Mouse (Mus musculus) liver, adult 2 months (tissue): ENCODE data around the gene Crnn. TPM values are rescaled to one million over a fixed set of nuclear protein-coding genes. Genes with fewer than 3 reads are reported as not detected.
A peak's percentile ranks its signal among the peaks of the same experiment; 100 is the strongest.

Source experiments
- DNase-seq: peaks from one replicate; pipeline ENCODE4 v3.0.0-alpha.2; 2011; ENCODE audit warnings: low read depth, low spot score; ENCODE audit errors: extremely low read depth
- H3K27ac ChIP-seq: fragments of 200-500 bp; replicated peaks from 2 replicates; pipeline ENCODE4 v1.5.1; 2012; ENCODE audit warnings: low read depth, mild to moderate bottlenecking, control low read depth, inconsistent platforms, low read length; ENCODE audit not compliant: insufficient read depth
- H3K27me3 ChIP-seq: fragments of 200-500 bp; 2 replicates; pipeline ENCODE4 v1.6.1; 2012; ENCODE audit warnings: mild to moderate bottlenecking, moderate library complexity, low read length, inconsistent platforms; ENCODE audit not compliant: control insufficient read depth, insufficient read depth
- H3K36me3 ChIP-seq: fragments of 200-500 bp; 2 replicates; pipeline ENCODE4 v1.6.1; 2012; ENCODE audit warnings: low read length, inconsistent platforms; ENCODE audit not compliant: control insufficient read depth, insufficient read depth
- H3K4me1 ChIP-seq: fragments of 200-500 bp; 2 replicates; pipeline ENCODE4 v1.6.1; 2011; ENCODE audit warnings: low read length; ENCODE audit not compliant: control insufficient read depth, insufficient read depth
- H3K4me3 ChIP-seq: fragments of 200-500 bp; 2 replicates; pipeline ENCODE4 v1.5.1; 2011; ENCODE audit warnings: low read depth, mild to moderate bottlenecking, control low read depth, low read length, moderate library complexity; ENCODE audit not compliant: insufficient read depth
- H3K79me2 ChIP-seq: fragments of 200-500 bp; 2 replicates; pipeline ENCODE4 v1.6.1; 2012; ENCODE audit warnings: inconsistent platforms, mild to moderate bottlenecking, low read length, moderate library complexity; ENCODE audit not compliant: control insufficient read depth, insufficient read depth
- H3K9ac ChIP-seq: fragments of 200-500 bp; 2 replicates; pipeline ENCODE4 v1.6.1; 2012; ENCODE audit warnings: low read depth, mild to moderate bottlenecking, control low read depth, inconsistent platforms, low read length
- CTCF ChIP-seq: fragments of 200-500 bp; IDR thresholded peaks from 2 replicates; pipeline ENCODE4 v1.5.1; 2011; ENCODE audit warnings: low read depth, low read length, control low read depth
- POLR2A ChIP-seq: fragments of 200-500 bp; IDR thresholded peaks from 2 replicates; pipeline ENCODE4 v1.6.1; 2011; ENCODE audit warnings: low read length, control low read depth; ENCODE audit not compliant: insufficient read depth; ENCODE audit errors: extremely low read depth
- WGBS: fragments of 180-500 bp; shearing (Covaris S2); methylation state at CpG from one replicate; pipeline ENCODE4 v1.1.7; 2018; 5-methylcytosine and 5-hydroxymethylcytosine counted together
- polyA plus RNA-seq: library from polyadenylated mRNA; depleted of rRNA; stranded (reverse); fragments of >200 nt; gene quantifications from 2 replicates; pipeline ENCODE4 v1.2.3, GENCODE M21; 2012; rRNA removed
- total RNA-seq: library from RNA; depleted of rRNA; stranded (reverse); fragments of >200 nt; gene quantifications from 2 replicates; pipeline ENCODE4 v1.2.3, GENCODE M21; 2014; rRNA removed

The Crnn gene
- total and polyA plus RNA-seq, 2 experiments: not detected

DNA sequence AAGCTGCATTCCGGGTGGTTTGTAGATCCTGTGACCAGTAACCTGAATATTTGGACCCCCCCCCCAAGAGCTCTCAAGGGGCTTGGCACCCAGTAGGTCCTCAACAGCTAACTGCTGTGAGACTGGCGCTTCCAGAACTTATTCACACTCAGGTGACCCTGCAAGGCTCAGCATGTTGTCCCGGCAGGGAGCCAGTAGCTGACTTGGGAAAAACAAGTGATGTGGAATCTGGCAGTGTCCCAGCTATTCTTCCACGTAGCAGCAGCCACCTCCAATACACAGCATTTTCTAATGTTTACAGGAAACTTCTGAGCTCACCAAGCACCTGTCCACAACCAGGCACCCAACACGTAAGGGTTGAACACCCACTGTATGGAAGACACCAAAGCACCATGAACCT lies 15.5 kb upstream of the Crnn start:
- WGBS: 35% methylated on average over 5 of the region's 5 CpGs
- Histone ChIP-seq H3K4me1 (no peaks in the 10 kb centered on the region), H3K9ac (no peak overlapping the region), H3K36me3 (no peaks in the 10 kb centered on the region), H3K27ac (no peak overlapping the region), H3K27me3 (no peaks in the 10 kb centered on the region), H3K4me3 (no peak overlapping the region), H3K79me2 (no peaks in the 10 kb centered on the region)
- no peak for DNase-seq
- TF ChIP-seq CTCF: no peak

DNA sequence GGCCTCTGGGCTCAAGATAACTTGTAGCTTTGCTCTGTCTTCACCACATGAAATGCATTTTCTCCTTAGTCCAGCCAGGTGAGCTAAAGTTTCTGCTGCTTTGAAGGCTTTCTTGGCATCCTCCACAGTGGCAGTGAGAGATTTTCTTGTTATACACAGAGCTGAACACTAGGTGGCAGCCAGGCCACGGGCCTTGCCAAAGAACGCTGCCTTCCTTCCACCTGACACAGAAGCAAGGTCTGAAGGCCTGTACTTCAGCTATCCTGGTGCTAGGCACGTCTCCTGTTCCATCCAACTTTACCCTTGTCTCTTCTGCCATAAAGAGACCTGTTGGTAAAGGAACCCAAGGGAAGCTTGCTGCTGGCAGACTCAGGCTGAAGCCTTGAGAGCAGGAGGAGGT lies 14.1 kb upstream of the Crnn start:
- no peaks in the 10 kb centered on the region for H3K27me3 ChIP-seq
- no peaks in the 10 kb centered on the region for H3K4me1 ChIP-seq
- no peaks in the 10 kb centered on the region for H3K36me3 ChIP-seq
- H3K4me3 ChIP-seq: no peak overlapping the region
- WGBS: 9% methylated on average over 3 of the region's 3 CpGs
- no peaks in the 10 kb centered on the region for H3K79me2 ChIP-seq
- TF ChIP-seq CTCF (peak; percentile 87), POLR2A (no peak)
- H3K27ac ChIP-seq: no peak overlapping the region
- H3K9ac ChIP-seq: no peak overlapping the region
- DNase-seq: peak; percentile 35

DNA sequence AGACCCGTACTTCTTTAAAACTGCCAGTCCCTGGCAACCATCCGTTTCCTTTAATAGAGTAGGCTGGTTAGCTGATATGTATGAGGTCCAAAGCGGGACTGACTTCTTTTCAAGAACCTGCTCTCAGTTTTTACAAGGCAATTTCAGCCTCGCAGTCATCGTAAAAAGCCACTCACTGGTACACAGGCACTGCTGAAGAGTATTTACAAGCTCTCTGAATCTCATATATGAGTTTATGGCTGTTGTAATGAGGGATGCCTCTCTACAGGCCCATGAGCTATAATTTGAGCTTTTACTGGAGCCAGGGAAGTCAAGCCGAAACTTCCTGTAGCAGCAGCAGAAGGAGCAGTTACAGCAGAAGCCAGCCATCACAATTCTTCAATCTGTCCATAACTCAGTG lies 17.9 kb downstream of the Crnn start:
- no peak for DNase-seq
- Histone ChIP-seq H3K27ac (no peak overlapping the region), H3K4me3 (no peak overlapping the region), H3K79me2 (no peaks in the 10 kb centered on the region), H3K9ac (no peak overlapping the region), H3K4me1 (no peaks in the 10 kb centered on the region), H3K27me3 (no peaks in the 10 kb centered on the region), H3K36me3 (no peaks in the 10 kb centered on the region)
- TF ChIP-seq POLR2A (no peak), CTCF (no peak)
- 79% methylated on average over 6 of the region's 6 CpGs for WGBS

DNA sequence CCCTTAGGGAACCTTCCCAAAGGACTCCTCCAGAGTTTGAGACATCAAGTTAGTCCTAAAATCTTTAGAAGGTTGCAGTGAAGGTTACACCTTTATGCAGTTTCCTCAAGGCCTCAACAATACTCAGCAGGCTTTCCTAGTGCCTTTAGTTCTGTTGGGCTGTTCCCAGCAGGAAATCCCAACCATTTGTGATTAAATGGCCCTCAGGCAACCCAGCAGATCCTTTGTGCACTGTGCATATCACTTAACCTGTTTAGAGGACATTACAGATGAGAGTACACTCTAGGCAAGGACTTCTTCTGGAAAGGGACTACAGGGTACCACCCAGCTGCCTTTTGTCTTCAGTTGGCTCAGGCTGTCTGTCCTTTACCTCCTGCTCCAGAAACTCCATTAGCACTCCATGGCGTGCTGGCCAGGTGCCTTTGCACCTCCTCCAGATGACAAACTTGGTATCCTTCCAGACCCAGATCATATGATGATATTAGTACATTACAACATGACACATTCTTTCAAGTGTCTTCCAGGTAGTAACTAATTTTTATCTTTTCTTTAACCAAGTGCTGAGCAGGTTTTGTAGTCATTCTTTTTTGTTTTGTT lies 18.5 kb downstream of the Crnn start:
- Histone ChIP-seq H3K4me1 (no peaks in the 10 kb centered on the region), H3K4me3 (no peak overlapping the region), H3K27me3 (no peaks in the 10 kb centered on the region), H3K36me3 (no peaks in the 10 kb centered on the region), H3K9ac (no peak overlapping the region), H3K79me2 (no peaks in the 10 kb centered on the region), H3K27ac (no peak overlapping the region)
- DNase-seq: no peak
- 45% methylated on average over 1 of the region's 1 CpGs for WGBS
- TF ChIP-seq POLR2A (no peak), CTCF (no peak)

DNA sequence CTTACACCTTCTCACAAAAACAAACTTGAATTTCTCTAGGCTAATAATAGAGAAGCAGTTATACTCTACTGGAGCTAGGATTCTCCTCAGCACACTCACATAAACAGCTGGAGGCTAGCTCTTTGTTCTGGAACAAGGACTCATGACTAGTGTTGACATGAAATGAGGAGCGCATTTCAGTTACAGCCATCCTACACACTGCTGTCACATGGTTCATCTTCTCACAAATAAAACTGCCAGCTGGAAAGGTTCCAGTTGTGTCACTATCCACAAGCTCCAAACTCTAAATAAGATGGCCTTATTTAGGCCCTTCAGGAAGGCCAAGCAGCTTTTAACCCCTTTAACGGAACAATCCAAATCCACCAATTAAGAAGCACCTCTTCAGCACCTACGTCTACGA lies 36.3 kb downstream of the Crnn start:
- H3K4me1 ChIP-seq: no peaks in the 10 kb centered on the region
- H3K4me3 ChIP-seq: no peak overlapping the region
- H3K36me3 ChIP-seq: no peaks in the 10 kb centered on the region
- no peak overlapping the region for H3K9ac ChIP-seq
- WGBS: 91% methylated on average over 4 of the region's 4 CpGs
- TF ChIP-seq POLR2A: no peak
- no peaks in the 10 kb centered on the region for H3K79me2 ChIP-seq
- no peaks in the 10 kb centered on the region for H3K27me3 ChIP-seq
- no peak overlapping the region for H3K27ac ChIP-seq
- no peak for DNase-seq

DNA sequence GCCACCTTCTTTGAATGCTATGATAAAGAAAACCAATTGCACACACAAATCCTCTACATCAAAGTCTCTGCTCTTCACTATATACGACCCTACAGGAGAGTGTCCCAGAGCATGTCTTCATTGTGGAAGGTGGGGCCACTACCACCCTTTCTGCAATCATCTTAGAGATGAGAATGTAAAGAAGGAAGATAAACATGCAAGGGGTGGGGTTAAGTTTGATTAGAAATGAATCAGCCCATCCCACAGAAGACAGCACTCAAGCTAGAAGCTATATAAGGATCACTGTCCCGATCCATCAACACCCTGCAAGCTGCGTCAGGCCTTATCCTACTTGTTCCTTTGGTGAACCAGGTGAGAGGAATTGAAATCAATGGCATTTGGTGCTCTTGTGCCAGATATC lies 52.4 kb downstream of the Crnn start, which contains the start of gene Flg2:
Gene Flg2, plus strand, starts transcription at position 301 of the 400 bp plus-strand sequence.
- no peak within 1 kb of the TSS for H3K27ac ChIP-seq
- no peaks in the 10 kb centered on the region for H3K4me1 ChIP-seq
- WGBS: 84% methylated on average over 3 of the region's 3 CpGs
- no peak within 1 kb of the TSS for H3K4me3 ChIP-seq
- TF ChIP-seq CTCF (no peak), POLR2A (no peak)
- H3K27me3 ChIP-seq: no peaks in the 10 kb centered on the region
- no peak within 1 kb of the TSS for H3K9ac ChIP-seq
- DNase-seq: no peak
- H3K36me3 ChIP-seq: no peaks in the 10 kb centered on the region
- no peaks in the 10 kb centered on the region for H3K79me2 ChIP-seq

Other genes starting within 250 kb of the Crnn start
- not detected in 2 replicates for gene Lce3a, start 218.6 kb upstream of the Crnn start, total RNA-seq
- not detected in 2 replicates for gene Lce3a, start 218.6 kb upstream of the Crnn start, polyA plus RNA-seq
- not detected in 2 replicates for gene Lce3b, start 211.8 kb upstream of the Crnn start, total RNA-seq
- gene Lce3b, start 211.8 kb upstream of the Crnn start, polyA plus RNA-seq: not detected in 2 replicates
- gene Lce3c, start 200.3 kb upstream of the Crnn start, total RNA-seq: not detected in 2 replicates
- gene Lce3c, start 200.3 kb upstream of the Crnn start, polyA plus RNA-seq: not detected in 2 replicates
- gene Lce3d, start 187.4 kb upstream of the Crnn start, total RNA-seq: not detected in 2 replicates
- gene Lce3d, start 187.4 kb upstream of the Crnn start, polyA plus RNA-seq: not detected in 2 replicates
- not detected in 2 replicates for gene Lce3e, start 177.7 kb upstream of the Crnn start, total RNA-seq
- gene Lce3e, start 177.7 kb upstream of the Crnn start, polyA plus RNA-seq: not detected in 2 replicates
- gene Lce3f, start 152.6 kb upstream of the Crnn start, total RNA-seq: not detected in 2 replicates
- not detected in 2 replicates for gene Lce3f, start 152.6 kb upstream of the Crnn start, polyA plus RNA-seq
- gene Crct1, start 129.1 kb upstream of the Crnn start, total RNA-seq: not detected in 2 replicates
- gene Crct1, start 129.1 kb upstream of the Crnn start, polyA plus RNA-seq: not detected in 2 replicates
- not detected in 2 replicates for gene Lce1m, start 125.7 kb upstream of the Crnn start, total RNA-seq
- gene Lce1m, start 125.7 kb upstream of the Crnn start, polyA plus RNA-seq: not detected in 2 replicates
- gene Gm4858, start 76.0 kb upstream of the Crnn start, total RNA-seq: not detected in 2 replicates
- gene Gm4858, start 76.0 kb upstream of the Crnn start, polyA plus RNA-seq: not detected in 2 replicates
- gene Flg2, start 52.5 kb downstream of the Crnn start, total RNA-seq: not detected in 2 replicates
- not detected in 2 replicates for gene Flg2, start 52.5 kb downstream of the Crnn start, polyA plus RNA-seq
- gene Flg, start 128.7 kb downstream of the Crnn start, total RNA-seq: not detected in 2 replicates
- gene Flg, start 128.7 kb downstream of the Crnn start, polyA plus RNA-seq: not detected in 2 replicates
- not detected in 2 replicates for gene Hrnr, start 175.0 kb downstream of the Crnn start, total RNA-seq
- not detected in 2 replicates for gene Hrnr, start 175.0 kb downstream of the Crnn start, polyA plus RNA-seq
- not detected in 2 replicates for gene Rptn, start 248.9 kb downstream of the Crnn start, total RNA-seq
- gene Rptn, start 248.9 kb downstream of the Crnn start, polyA plus RNA-seq: not detected in 2 replicates